Mouse (Mus musculus) lung, adult 18-20 months (tissue): ENCODE measurements around the gene Tas2r124.

Experiments
- DNase-seq, 2 experiments: peaks; one replicate each; pipeline ENCODE4 v3.0.0; 2022; ENCODE audit warnings: mixed read lengths in 2 of 2

The Tas2r124 gene

DNA sequence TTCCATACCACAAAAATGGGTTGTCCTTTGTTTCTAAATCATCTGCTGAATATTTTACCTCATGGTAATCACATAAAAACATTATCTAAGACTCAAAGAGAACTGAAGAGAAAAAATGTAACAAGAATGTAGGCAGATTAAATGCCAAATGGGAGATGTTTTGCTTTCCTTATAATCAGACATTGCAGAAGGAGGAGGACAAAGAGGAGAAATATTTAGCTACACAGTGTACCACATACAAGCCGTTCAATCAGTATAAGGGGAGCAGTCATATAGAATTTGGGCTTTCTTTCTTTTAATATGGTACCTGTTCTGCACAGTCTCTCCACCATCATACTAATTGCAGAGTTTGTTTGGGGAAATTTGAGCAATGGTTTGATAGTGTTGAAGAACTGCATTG, at the start of gene Tas2r124:
Tas2r124 (plus strand) TSS at position 301 of the 400 bp plus-strand sequence.
- DNase-seq: no peak

DNA sequence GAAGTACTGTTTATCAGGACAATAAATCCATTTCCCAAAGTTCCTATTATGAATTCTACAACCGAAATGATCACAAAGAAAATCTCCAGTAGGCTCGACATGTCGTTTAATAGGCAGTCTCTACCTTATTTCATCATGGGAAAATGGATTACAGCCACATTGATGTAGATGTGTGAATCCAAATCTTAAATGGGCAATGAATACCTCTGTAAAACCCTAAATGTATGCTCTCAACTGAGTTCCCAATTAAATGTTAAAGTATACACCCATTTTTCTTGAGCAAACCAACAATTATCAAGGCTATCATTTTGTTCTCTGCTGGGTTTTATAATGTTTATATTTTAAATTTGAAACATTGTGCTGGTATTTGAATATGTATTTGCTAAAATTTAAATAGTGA, 42.7 kb upstream of the Tas2r124 start, which contains the start of gene Tas2r122:
Tas2r122 (minus strand) TSS at position 101 of the 400 bp plus-strand sequence.
- no peak for DNase-seq

DNA sequence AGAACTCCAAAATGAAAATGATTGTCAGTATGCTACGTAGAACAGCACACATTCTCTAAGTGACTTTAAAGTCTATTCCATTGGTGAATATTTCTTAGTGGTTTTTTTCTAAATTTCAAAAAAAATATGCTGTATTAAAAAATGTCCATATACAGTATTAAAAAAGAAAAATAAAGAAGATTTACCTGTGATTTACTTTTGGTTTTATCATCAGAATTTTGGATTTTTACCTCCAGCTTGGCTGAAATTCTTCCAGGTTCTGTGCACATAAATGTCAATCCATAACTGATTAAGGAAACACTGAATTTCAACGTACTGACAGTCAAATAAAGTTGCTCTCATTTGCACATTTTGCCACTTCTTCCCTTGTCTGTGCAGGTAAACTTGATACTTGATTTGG, 16.6 kb upstream of the Tas2r124 start, which contains the start of gene Tas2r115:
Tas2r115 (minus strand) TSS at position 101 of the 400 bp plus-strand sequence.
- no peak for DNase-seq

DNA sequence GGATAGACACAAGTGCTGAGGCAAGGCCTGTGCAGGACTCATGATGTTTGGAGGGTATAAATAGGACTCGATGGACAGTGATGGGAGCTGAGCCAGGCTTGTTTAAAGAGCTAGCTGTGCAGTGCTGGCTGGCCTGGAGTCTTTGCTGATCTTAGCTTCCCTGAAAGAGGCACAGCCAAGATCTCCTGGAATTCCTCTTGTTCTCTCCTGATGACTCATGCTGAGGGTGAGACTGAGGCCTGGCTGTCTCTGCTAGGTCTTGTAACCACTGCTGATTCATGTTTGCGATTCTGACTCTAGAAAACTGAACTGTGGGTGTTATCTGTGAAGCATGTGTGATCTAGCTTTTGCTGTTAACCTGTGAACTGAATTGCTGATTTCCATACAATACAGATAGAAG, 4.3 kb upstream of the Tas2r124 start:
- no peak for DNase-seq

DNA sequence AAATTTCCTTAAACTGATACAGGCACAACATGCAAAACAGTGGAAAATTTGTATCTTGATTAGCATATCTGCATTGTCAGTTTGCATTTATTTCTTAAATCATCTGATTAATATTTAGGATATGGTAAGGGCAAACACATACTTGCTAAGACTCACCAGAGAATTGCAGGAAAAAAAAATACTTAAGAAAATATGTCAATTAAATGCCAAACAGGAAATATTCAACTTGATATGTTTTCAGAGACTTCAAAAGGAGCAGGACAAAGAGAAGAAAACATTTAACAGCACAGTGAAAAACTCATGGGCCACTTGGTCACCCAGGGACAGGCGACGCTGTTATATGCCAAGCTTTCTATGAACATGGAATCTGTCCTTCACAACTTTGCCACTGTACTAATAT, 7.3 kb downstream of the Tas2r124 start, which contains the start of gene Tas2r102:
Tas2r102 (plus strand) TSS at position 301 of the 400 bp plus-strand sequence.
- no peak for DNase-seq

DNA sequence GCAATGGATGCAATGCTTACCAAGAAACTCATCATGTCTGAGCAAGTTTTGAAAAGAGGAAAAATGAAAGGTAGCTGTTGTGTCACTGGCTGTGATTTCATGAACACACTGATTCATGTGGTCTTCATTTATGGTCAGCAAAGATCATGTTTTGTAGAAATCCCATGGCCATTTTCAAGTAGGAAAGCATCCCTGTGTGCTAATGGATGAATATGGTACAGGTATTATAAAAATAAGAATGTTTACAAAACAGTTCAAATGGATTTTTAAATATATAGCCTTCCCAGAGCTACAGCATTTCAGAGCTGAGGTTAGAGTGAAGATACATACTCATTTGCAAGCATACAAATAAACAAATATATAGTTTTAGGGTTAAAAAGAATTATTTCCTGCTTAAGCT, 23.5 kb downstream of the Tas2r124 start, which contains the start of gene Tas2r136:
Tas2r136 (minus strand) TSS at position 101 of the 400 bp plus-strand sequence.
- DNase-seq: no peak

DNA sequence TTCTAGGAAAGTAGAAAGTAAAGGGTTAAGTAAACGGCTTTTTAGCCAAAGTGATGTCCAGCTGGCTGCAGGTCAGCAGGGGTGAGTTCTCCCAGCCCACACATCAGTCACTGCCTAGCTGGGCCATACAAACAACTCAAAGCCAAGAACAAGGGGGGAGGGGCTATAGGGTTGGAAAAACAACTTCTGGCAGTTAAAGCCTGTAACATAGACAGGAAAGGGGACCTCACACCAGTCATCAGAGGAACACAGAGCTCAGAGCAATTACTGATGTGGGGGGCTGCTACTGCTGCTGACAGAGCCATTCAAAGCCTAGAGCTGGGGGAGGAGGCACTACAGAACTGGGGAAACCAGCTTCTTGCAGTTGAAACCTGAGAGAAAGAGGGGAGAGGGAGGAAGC, 40.9 kb downstream of the Tas2r124 start:
- DNase-seq: no peak

DNA sequence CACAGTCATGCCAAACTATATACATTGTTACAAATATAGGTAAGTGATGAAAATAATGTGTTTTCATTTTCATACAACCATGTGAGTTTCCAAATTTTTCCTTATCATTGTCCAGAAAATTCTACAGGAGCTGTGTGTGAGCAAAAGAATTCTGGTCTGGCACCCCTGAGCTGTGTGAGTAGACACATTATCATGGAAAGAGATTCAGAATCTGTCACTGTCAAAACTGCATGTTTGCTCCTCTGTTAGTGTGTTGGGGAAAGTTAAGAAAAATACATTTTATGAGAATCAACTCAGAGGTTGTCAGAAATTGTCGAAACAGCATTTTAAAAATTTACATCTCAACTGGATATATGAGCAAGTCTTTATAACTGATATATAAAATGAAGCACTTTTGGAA, 48.0 kb downstream of the Tas2r124 start, which contains the start of gene Tas2r117:
Tas2r117 (plus strand) TSS at position 301 of the 400 bp plus-strand sequence.
- no peak for DNase-seq
